Mouse (Mus musculus) forelimb bud, embryonic 11.5 days (tissue): Measurements from ENCODE around the gene Itgad.

ENCODE experiments used
- DNase-seq: peaks from one replicate; pipeline ENCODE4 v3.0.0-alpha.2; 2012; ENCODE audit warnings: low read depth, low spot score

The Itgad gene

GRCm38 (mm10) chr7:128242331-128242730 lies 88.2 kb downstream of the Itgad start:
- DNase-seq, result no peak

- no peak for DNase-seq
These were observed 89.7 kb downstream of the Itgad start for GRCm38 (mm10) chr7:128243921-128244320.

- DNase-seq, result no peak
These were observed 90.3 kb downstream of the Itgad start for GRCm38 (mm10) chr7:128244410-128245025.

GRCm38 (mm10) chr7:128245547-128245946 lies 91.4 kb downstream of the Itgad start:
- DNase-seq, result no peak

GRCm38 (mm10) chr7:128246496-128247391 lies 92.6 kb downstream of the Itgad start, which contains the start of gene Tgfb1i1:
Gene Tgfb1i1, plus strand, starts transcription at chr7:128246812.
- DNase-seq, result peak; percentile 28

- peak; percentile 84 for DNase-seq
These were observed 93.3 kb downstream of the Itgad start for GRCm38 (mm10) chr7:128247443-128247842.

GRCm38 (mm10) chr7:128248081-128249042 lies 94.2 kb downstream of the Itgad start:
- no peak for DNase-seq

GRCm38 (mm10) chr7:128249998-128250397 lies 95.8 kb downstream of the Itgad start:
- no peak for DNase-seq

- DNase-seq, result no peak
These were observed 97.8 kb downstream of the Itgad start for GRCm38 (mm10) chr7:128251946-128252345.

GRCm38 (mm10) chr7:128252609-128253008 lies 98.4 kb downstream of the Itgad start:
- peak; percentile 53 for DNase-seq

GRCm38 (mm10) chr7:128254978-128255377 lies 100.8 kb downstream of the Itgad start:
- DNase-seq, result no peak

GRCm38 (mm10) chr7:128255757-128256156 lies 101.6 kb downstream of the Itgad start:
- DNase-seq, result no peak

GRCm38 (mm10) chr7:128256783-128257334 lies 102.7 kb downstream of the Itgad start:
- no peak for DNase-seq

- no peak for DNase-seq
These were observed 111.2 kb downstream of the Itgad start, which contains the start of gene Slc5a2 for GRCm38 (mm10) chr7:128265411-128265810. Gene Slc5a2, plus strand, starts transcription at chr7:128265657.

- no peak for DNase-seq
These were observed 111.9 kb downstream of the Itgad start for GRCm38 (mm10) chr7:128266056-128266455.

GRCm38 (mm10) chr7:128267391-128267790 lies 113.2 kb downstream of the Itgad start:
- DNase-seq, result no peak

- no peak for DNase-seq
These were observed 113.6 kb downstream of the Itgad start for GRCm38 (mm10) chr7:128267813-128268212.

- no peak for DNase-seq
These were observed 116.3 kb downstream of the Itgad start for GRCm38 (mm10) chr7:128270431-128270850.

GRCm38 (mm10) chr7:128271496-128271895 lies 117.3 kb downstream of the Itgad start:
- no peak for DNase-seq
